Mouse (Mus musculus): ENCODE measurements around the gene Cnnm1.
"Not testable (repeated sequence)": the region's sequence is repeated elsewhere in the genome, so short reads cannot be mapped to it uniquely, and the experiment has no call there.

The Cnnm1 gene

DNA sequence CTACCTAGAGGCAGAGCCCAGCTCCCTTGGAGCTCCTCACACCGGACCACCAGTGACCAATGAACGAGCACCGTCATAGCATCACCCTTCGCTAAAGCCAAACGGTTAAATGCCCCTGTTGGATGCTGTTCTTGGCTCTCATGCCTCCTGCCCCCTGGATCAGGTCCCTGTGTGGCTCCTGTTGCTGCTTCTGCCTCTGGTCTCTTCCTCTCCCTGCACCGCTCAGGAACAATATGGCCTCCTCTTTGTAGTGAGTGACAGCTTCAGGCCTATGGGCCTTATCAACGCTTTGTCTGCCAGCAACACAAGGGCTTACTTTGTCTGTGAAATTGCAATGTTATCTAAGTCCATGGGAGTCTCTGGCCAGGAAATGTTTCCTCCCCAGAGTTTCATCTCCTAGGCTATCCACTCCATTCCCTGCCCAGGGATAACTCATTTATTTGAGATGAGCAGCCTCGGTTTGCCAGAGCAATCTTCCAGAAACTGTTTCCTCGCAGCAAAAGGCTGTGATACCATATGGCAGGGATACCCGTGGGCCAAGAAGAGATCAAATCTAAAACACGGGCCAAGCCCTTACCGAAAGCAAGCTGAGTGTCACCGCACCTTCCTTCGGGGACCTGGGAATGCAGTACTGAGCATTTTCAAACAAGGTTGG, 25.5 kb downstream of the Cnnm1 start:
- DNase-seq, result peak; percentile 83 to 86

GRCm38 (mm10) chr19:43467927-43468685, 27.9 kb downstream of the Cnnm1 start:
- DNase-seq, result peak; percentile 87 to 89

DNA sequence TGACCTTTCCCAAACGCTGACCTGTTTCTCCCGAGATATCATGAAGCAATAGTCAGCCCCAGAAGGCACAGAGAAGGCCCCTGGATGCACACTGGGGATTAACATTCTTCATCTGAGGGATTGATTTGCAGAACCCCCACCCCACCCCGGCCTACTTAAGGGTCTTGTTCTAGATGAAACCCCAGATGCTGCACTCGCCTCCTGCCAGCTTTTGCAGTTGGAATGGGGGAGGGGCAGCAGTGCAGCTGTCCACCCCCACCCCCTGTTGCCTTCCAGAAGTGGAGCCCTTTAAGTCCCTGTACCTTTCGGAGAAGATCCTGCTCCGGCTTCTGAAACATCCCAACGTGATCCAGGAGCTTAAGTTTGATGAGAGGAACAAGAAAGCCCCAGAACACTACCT, 29.1 kb downstream of the Cnnm1 start:
- DNase-seq, result no peak

DNA sequence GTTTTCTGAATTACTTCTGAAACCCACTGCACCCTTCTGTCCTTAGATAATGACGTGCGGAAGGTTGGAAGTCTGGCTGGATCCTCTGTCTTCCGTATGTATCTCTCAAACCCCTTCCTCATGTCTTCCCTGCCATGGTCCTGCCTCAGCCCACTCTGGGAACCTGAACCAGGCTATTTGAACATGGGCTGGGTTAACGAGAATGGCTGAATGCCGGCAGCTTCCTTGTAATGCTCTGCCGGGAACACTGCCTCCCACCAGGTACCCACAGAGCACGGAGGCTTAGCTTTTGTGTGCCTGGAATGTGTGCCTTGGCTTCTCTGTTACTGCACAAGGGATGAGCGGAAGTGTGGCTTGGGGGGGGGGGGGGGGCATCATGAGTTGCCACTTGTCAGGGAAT, 32.1 kb downstream of the Cnnm1 start:
- DNase-seq, result peak in 1 of 2 experiments; percentile 33

DNA sequence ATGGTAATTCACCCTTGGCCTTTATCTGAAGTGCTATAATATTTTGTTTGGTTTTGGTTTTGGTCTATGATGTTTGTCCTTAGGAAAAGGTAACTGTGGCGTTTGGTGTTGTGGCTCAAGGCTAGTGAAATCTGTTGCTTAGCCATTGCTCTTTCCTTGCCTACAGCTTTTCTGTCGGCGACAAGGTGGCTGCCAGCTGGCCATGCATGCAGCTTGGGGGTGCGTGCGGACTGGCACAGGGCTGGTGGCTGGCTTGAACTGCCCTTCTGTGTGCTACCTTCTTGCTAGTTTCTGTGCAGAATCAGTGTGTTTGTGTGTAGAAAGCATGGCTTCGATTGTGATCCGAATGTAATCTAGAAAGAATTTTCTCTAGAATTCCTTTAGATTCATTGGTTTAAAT, 32.5 kb downstream of the Cnnm1 start:
- DNase-seq, result peak; percentile 86 to 89

DNA sequence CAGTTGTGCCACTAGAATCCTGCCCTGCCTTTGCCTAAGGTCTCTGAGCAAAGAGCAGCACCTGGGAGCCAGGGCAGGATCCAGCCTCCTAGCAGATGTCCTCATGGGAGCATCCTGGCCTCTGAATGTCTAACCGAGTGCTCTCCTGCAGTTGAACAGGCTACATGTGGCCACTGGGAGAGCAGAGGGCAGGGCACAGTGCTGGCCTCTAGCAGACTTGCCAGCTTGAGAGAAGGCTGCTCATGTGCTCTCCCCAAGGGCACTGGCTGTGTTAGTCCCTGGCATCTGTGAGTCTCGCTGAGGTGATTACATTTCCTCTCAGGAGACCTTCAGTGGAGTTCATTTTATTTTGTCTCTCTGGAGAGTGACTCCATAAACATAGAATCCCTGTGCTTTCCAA, 35.4 kb downstream of the Cnnm1 start:
- DNase-seq, result peak; percentile 52 to 54

DNA sequence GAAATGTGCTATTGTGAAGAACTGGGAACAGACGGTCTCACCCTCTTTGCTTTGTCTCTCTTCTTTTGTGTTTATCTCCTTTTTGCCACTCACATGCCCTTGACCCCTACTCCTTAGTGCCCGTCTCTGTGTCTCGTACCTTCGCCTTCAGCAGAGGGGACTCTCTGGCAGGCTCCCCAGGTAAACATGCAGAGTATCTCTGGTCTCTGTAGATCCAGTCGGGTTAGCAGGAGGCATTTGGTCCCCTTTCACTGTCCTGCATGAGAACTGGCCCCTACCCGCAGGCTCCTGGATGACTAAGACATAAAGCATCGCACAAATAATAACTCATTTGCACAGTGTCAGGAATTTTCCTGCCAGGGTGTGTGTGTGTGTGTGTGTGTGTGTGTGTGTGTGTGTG, 35.8 kb downstream of the Cnnm1 start:
- no peak for DNase-seq

- no peak for DNase-seq
Observed at GRCm38 (mm10) chr19:43477436-43477835, 37.2 kb downstream of the Cnnm1 start.

GRCm38 (mm10) chr19:43478891-43479290, 38.7 kb downstream of the Cnnm1 start:
- peak; percentile 80 to 91 for DNase-seq

- DNase-seq, result no peak
Observed at GRCm38 (mm10) chr19:43479431-43479830, 39.2 kb downstream of the Cnnm1 start.

DNA sequence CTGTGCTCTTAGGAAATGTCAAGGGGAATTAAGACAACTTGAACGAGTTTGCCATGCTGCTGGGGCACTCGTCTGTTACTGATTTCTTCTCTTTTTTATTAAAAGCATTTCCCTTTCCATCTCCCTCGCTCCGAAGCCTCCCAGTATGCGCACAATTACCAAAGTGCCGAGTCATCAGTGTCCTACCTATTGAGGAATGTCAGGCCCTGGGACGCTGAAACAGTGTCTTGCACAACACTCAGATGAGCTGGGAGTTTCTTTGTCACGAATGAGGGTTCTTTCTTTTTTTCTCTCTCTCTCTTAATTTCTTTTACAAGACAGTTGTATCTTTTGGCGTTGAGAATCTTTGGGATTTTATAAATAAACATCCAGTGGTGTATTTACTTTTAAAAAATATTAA, 40.3 kb downstream of the Cnnm1 start:
- DNase-seq, result no peak

DNA sequence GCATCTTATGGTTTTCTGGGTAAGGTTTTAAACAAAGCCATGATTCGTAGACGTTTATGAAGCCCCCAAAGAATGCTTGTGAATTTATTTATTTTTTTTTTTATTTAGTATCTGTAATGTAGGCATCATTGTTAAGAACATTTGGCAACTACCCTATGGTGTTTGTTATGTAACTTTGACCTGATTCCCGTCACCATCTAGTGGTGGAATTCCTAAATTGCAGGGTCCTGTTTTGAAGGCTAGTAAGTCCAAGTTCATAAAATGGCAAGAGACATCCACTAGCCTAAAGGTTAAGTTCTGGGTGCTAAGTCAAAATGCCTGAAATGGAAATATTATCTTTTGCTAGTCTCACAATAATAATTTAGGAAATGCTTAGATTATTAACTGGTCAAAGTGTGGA, 47.2 kb downstream of the Cnnm1 start:
- peak in 1 of 2 experiments; percentile 68 for DNase-seq

DNA sequence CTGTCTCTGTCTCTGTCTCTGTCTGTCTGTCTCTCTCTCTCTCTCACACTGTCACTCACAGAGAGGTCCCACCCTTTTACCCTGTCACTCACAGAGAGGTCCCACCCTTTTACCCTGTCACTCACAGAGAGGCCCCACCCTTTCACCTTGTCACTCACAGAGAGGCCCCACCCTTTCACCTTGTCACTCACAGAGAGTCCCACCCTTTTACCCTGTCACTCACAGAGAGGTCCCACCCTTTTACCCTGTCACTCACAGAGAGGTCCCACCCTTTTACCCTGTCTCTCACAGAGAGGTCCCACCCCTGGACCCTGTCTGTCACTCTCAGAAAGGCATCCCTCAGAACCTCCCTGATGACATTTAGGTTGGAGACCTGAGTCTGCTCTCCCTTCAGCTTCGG, 53.1 kb downstream of the Cnnm1 start:
- DNase-seq, result not testable (repeated sequence)

DNA sequence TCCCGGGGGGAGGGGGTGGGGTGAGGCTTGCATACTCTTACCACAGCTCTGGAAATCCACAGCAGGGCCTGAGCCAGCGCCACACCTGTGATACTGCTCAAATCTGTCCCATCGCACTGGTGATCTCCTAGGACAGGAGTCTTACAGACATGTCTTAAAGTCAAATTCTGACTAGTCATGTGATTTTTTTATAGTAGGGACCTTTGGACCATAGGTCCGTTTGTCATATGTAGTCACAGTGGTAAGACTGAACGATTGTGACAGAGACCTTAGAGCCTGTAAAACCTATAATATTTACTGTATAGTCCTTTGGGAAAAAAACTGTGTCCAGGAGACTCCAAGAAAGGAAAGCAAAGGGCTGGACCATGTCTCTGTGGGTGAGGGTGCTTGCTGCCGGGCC, 53.6 kb downstream of the Cnnm1 start:
- DNase-seq, result no peak

- DNase-seq, result no peak
Observed at GRCm38 (mm10) chr19:43494914-43495313, 54.7 kb downstream of the Cnnm1 start.

DNA sequence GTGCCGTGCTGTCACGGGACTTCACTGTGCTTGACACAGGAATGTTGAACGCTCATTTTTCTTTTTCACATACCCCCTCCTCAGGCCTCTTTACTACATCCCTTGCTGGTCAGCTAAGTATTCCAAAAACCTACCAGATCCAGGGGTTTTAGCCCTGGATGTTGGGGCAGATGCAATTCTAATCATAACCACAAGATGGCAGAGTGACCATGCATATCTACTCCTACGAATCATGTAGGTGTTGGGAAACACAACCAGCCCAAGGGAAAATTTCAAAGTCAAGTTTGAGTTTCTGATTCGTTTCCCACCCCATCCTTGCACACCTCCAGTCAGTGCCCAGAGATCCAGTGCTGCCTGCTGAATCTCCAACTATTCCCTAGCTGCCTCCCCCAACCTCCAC, 55.6 kb downstream of the Cnnm1 start:
- peak; percentile 50 to 72 for DNase-seq

DNA sequence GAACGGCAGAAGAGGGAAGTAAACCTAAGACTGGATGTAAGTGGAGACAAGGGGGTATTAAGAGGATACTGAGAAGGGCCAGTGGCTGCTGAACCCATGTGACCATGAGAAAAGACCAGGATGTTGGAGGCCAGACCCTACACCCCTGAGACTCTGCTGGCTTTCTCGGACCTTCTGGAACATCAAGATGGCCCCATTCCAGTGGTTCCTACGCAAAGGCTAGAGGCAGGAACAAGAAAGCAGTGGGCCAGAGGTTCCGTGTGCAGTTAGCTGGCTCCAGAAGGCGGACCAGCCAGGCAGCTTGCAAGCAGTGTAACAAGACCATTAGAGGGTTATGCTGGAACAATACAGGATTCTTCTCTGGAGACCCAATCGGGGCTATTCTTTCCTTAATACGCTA, 57.2 kb downstream of the Cnnm1 start:
- DNase-seq, result no peak

DNA sequence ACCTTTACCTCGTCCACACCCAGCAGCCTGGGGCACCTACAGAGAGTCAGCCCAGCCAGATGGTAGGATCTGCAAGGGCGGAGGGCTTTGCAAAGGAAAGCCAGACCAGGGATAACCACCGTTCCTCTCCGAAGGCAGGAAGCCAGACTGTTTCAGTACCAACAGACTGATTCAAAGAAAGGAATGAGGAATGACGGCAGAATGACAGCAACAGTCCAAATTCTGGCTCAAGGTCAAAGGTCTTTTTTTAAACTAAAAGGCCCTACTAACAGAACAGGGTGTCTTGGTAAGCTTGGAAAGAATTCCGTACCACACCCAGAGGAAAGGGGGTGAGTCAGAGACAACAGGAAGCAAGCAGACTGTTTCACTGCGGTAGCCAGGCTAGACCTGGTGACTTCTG, 58.6 kb downstream of the Cnnm1 start:
- DNase-seq, result no peak

GRCm38 (mm10) chr19:43502630-43503029, 62.4 kb downstream of the Cnnm1 start:
- no peak for DNase-seq

DNA sequence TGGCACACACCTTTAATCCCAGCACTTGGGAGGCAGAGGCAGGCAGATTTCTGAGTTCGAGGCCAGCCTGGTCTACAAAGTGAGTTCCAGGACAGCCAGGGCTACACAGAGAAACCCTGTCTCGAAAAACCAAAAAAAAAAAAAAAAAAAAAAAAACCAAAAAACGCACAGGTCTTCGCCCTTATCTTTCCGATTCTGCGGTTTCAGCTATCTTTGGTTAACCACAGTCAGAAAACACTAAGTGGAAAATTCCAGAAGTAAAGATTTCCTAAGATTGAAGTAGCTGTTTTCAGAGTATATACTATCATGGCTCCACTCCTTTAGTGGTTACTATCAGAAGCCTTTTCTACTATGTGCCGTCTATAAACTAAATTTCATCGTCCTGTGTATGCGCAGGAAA, 63.4 kb downstream of the Cnnm1 start:
- not testable (repeated sequence) for DNase-seq

- DNase-seq, result no peak
Observed at GRCm38 (mm10) chr19:43505441-43505840, 65.2 kb downstream of the Cnnm1 start.

- no peak for DNase-seq
Observed at GRCm38 (mm10) chr19:43510436-43511220, 70.4 kb downstream of the Cnnm1 start.

Measured in cerebellum, postnatal 25 days (tissue).